Mouse (Mus musculus): ENCODE measurements around the gene Anpep. TPM values are rescaled to one million over a fixed set of nuclear protein-coding genes. Genes with fewer than 3 reads are reported as not detected.

Gene Anpep
- total RNA-seq, 2 experiments from 2014 or later, result 3.3 to 4.7 TPM

- H3K27ac ChIP-seq, result no peak overlapping the region
- no peak overlapping the region for H3K4me3 ChIP-seq
- DNase-seq (ENCODE audit: low spot score in 2 of 2), result no peak
- no peak for TF ChIP-seq CTCF (conservative IDR thresholded peaks at IDR 0.05)
Measured at GRCm38 (mm10) chr7:79858202-79858934, 2.5 kb downstream of the Anpep start.

GRCm38 (mm10) chr7:79856305-79856704, 4.6 kb downstream of the Anpep start:
- TF ChIP-seq CTCF (conservative IDR thresholded peaks at IDR 0.05), result no peak
- no peak overlapping the region for H3K4me3 ChIP-seq
- DNase-seq (ENCODE audit: low spot score in 2 of 2), result no peak
- no peak overlapping the region for H3K27ac ChIP-seq

GRCm38 (mm10) chr7:79847456-79848451, 13.1 kb downstream of the Anpep start:
- no peak for DNase-seq (ENCODE audit: low spot score in 2 of 2)
- no peak overlapping the region for H3K4me3 ChIP-seq
- no peak overlapping the region for H3K27ac ChIP-seq
- TF ChIP-seq CTCF (conservative IDR thresholded peaks at IDR 0.05), result no peak

- no peak overlapping the region for H3K27ac ChIP-seq
- no peak for DNase-seq (ENCODE audit: low spot score in 2 of 2)
- H3K4me3 ChIP-seq, result no peak overlapping the region
- no peak for TF ChIP-seq CTCF (conservative IDR thresholded peaks at IDR 0.05)
Measured at GRCm38 (mm10) chr7:79846342-79846741, 14.5 kb downstream of the Anpep start.

- no peak overlapping the region for H3K27ac ChIP-seq
- DNase-seq (ENCODE audit: low spot score in 2 of 2), result no peak
- no peak overlapping the region for H3K4me3 ChIP-seq
- no peak for TF ChIP-seq CTCF (conservative IDR thresholded peaks at IDR 0.05)
Measured at GRCm38 (mm10) chr7:79844090-79844802, 16.6 kb downstream of the Anpep start.

GRCm38 (mm10) chr7:79842163-79842562, 18.7 kb downstream of the Anpep start:
- no peak overlapping the region for H3K4me3 ChIP-seq
- DNase-seq (ENCODE audit: low spot score in 2 of 2), result no peak
- TF ChIP-seq CTCF (conservative IDR thresholded peaks at IDR 0.05), result no peak
- no peak overlapping the region for H3K27ac ChIP-seq

- no peak for DNase-seq (ENCODE audit: low spot score in 2 of 2)
- no peak for TF ChIP-seq CTCF (conservative IDR thresholded peaks at IDR 0.05)
- H3K27ac ChIP-seq, result no peak overlapping the region
- no peak overlapping the region for H3K4me3 ChIP-seq
Measured at GRCm38 (mm10) chr7:79837247-79837646, 23.6 kb downstream of the Anpep start.

- no peak for TF ChIP-seq CTCF (conservative IDR thresholded peaks at IDR 0.05)
- no peak overlapping the region for H3K4me3 ChIP-seq
Measured at GRCm38 (mm10) chr7:79835196-79835595, 25.7 kb downstream of the Anpep start.

GRCm38 (mm10) chr7:79832980-79833379, 27.9 kb downstream of the Anpep start:
- no peak for TF ChIP-seq CTCF (conservative IDR thresholded peaks at IDR 0.05)

More at GRCm38 (mm10) chr7:79835196-79835595, 25.7 kb downstream of the Anpep start:
- DNase-seq (ENCODE audit: low spot score in 2 of 2), result no peak
- no peak overlapping the region for H3K27ac ChIP-seq

GRCm38 (mm10) chr7:79831585-79831984, 29.3 kb downstream of the Anpep start:
- H3K4me3 ChIP-seq, result no peak overlapping the region
- TF ChIP-seq CTCF (conservative IDR thresholded peaks at IDR 0.05), result no peak
- no peak overlapping the region for H3K27ac ChIP-seq
- no peak for DNase-seq (ENCODE audit: low spot score in 2 of 2)

More at GRCm38 (mm10) chr7:79832980-79833379, 27.9 kb downstream of the Anpep start:
- DNase-seq (ENCODE audit: low spot score in 2 of 2), result no peak
- Histone ChIP-seq H3K4me3 (no peak overlapping the region), H3K27ac (no peak overlapping the region)

- Histone ChIP-seq H3K4me3 (no peak overlapping the region), H3K27ac (no peak overlapping the region)
- DNase-seq (ENCODE audit: low spot score in 2 of 2), result no peak
- no peak for TF ChIP-seq CTCF (conservative IDR thresholded peaks at IDR 0.05)
Measured at GRCm38 (mm10) chr7:79831145-79831544, 29.7 kb downstream of the Anpep start.

- DNase-seq (ENCODE audit: low spot score in 2 of 2), result no peak
- Histone ChIP-seq H3K4me3 (no peak overlapping the region), H3K27ac (no peak overlapping the region)
- TF ChIP-seq CTCF (conservative IDR thresholded peaks at IDR 0.05), result no peak
Measured at GRCm38 (mm10) chr7:79828341-79828740, 32.5 kb downstream of the Anpep start.
